Mouse (Mus musculus): ENCODE results near the gene Lurap1.

DNA sequence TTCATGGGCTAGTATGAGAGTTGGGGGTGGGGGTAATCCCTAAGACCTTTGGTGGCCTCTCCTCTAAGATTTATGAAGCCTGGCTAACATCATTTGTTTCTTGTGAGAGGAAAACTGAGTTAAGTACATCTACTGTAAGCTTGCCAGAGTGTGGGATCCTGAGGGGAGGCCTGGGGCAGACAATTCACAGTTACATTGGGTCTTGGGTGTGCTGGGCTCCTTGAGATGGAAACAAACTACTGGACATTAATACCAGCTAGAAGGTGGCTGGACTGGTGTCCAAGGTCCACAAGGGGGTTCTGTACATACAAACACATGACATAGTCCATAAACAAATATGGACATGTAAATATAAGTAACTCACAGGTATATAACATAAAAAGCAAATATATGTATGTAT is 24.0 kb upstream of the Lurap1 start:
- TF ChIP-seq POLR2A (IDR thresholded peaks at IDR 0.05; ENCODE audit: low read depth, low read length) = no peak
- no peak for TF ChIP-seq CTCF (IDR thresholded peaks at IDR 0.05; ENCODE audit: borderline replicate concordance, insufficient read depth, low read length)

Data from embryonic fibroblast, embryonic 13.5 days (primary cell).